Mouse (Mus musculus) lung, postnatal 0 days (tissue): ENCODE data around the gene Dcaf4.

Experiments
- CTCF ChIP-seq: IDR thresholded peaks from 2 replicates; pipeline ENCODE4 v1.5.1; 2016; ENCODE audit warnings: antibody characterized with exemption, mild to moderate bottlenecking
- EP300 ChIP-seq: IDR thresholded peaks from 2 replicates; pipeline ENCODE4 v1.6.1; 2016; ENCODE audit warnings: antibody characterized with exemption, mild to moderate bottlenecking, control low read depth

- TF ChIP-seq CTCF (no peak), EP300 (no peak)
Measured at GRCm38 (mm10) chr12:83487476-83487991, 32.7 kb upstream of the Dcaf4 start, which contains the start of gene Dpf3.
